Mouse (Mus musculus) neural tube, embryonic 10.5 days (tissue): Measurements from ENCODE around the gene Gan.

Source experiments
- DNase-seq: peaks from one replicate; pipeline ENCODE4 v3.0.0-alpha.2; 2017; ENCODE audit warnings: low spot score; ENCODE audit errors: extremely low spot score

The Gan gene

GRCm38 (mm10) chr8:117157769-117158091 lies 205 bp upstream of the Gan start:
- DNase-seq, result peak; percentile 95

GRCm38 (mm10) chr8:117159031-117159430 lies 1.1 kb downstream of the Gan start:
- DNase-seq, result no peak

- no peak for DNase-seq
Observed at GRCm38 (mm10) chr8:117164912-117165311, 7.0 kb downstream of the Gan start.

GRCm38 (mm10) chr8:117165542-117165941 lies 7.6 kb downstream of the Gan start:
- DNase-seq, result no peak

GRCm38 (mm10) chr8:117166515-117166914 lies 8.6 kb downstream of the Gan start:
- DNase-seq, result no peak

GRCm38 (mm10) chr8:117167243-117167883 lies 9.4 kb downstream of the Gan start:
- no peak for DNase-seq

- no peak for DNase-seq
Observed at GRCm38 (mm10) chr8:117168378-117168777, 10.4 kb downstream of the Gan start.

- no peak for DNase-seq
Observed at GRCm38 (mm10) chr8:117171826-117172225, 13.9 kb downstream of the Gan start.

- no peak for DNase-seq
Observed at GRCm38 (mm10) chr8:117172904-117173303, 15.0 kb downstream of the Gan start.

- no peak for DNase-seq
Observed at GRCm38 (mm10) chr8:117173690-117174089, 15.8 kb downstream of the Gan start.

GRCm38 (mm10) chr8:117174536-117174935 lies 16.6 kb downstream of the Gan start:
- DNase-seq, result no peak

GRCm38 (mm10) chr8:117176308-117176707 lies 18.4 kb downstream of the Gan start:
- no peak for DNase-seq

GRCm38 (mm10) chr8:117177236-117177635 lies 19.3 kb downstream of the Gan start:
- no peak for DNase-seq

GRCm38 (mm10) chr8:117178039-117178438 lies 20.1 kb downstream of the Gan start:
- DNase-seq, result no peak

- no peak for DNase-seq
Observed at GRCm38 (mm10) chr8:117178676-117179075, 20.7 kb downstream of the Gan start.

GRCm38 (mm10) chr8:117182746-117183145 lies 24.8 kb downstream of the Gan start:
- no peak for DNase-seq

GRCm38 (mm10) chr8:117183664-117184377 lies 25.9 kb downstream of the Gan start:
- no peak for DNase-seq

- no peak for DNase-seq
Observed at GRCm38 (mm10) chr8:117194355-117194754, 36.4 kb downstream of the Gan start.

- no peak for DNase-seq
Observed at GRCm38 (mm10) chr8:117196593-117196992, 38.7 kb downstream of the Gan start.

GRCm38 (mm10) chr8:117197551-117197950 lies 39.6 kb downstream of the Gan start:
- DNase-seq, result no peak

- DNase-seq, result peak; percentile 23
Observed at GRCm38 (mm10) chr8:117198141-117198935, 40.4 kb downstream of the Gan start.

- DNase-seq, result peak; percentile 28
Observed at GRCm38 (mm10) chr8:117199658-117200057, 41.7 kb downstream of the Gan start.
